Mouse (Mus musculus) urinary bladder, postnatal 4 days (tissue): ENCODE results near the gene Lrmp.
"Not testable (repeated sequence)": the region's sequence is repeated elsewhere in the genome, so short reads cannot be mapped to it uniquely, and the experiment has no call there.

Experiments used
- DNase-seq, 2 experiments: peaks; one replicate each; pipeline ENCODE4 v3.0.0; 2021 to 2022; ENCODE audit warnings: low spot score in 2 of 2

The Lrmp gene

GRCm38 (mm10) chr6:145115476-145116097 lies at the start of gene Lrmp:
Lrmp (plus strand) TSS chr6:145115653.
- no peak for DNase-seq

DNA sequence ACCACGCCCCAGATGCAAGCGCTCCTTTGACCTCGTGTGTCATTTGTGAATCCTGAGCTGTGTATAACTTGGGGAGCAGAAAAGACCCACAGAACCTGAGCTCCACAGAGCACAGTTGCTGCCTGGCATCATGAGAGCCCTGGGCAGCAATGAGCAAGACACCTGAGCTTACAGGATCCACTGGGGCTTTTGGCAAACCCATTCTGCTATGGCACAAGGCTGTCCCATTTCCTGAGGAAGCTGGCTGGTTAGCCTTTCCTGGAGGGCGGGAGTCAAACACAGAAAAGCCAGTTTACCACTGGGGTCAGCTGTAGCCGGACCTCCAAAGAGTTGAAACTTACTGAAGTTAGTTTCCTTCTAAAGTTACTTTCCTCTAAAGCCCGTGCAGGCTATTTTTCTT lies 49.0 kb upstream of the Lrmp start:
- DNase-seq: no peak

- no peak for DNase-seq
Observed at GRCm38 (mm10) chr6:145067679-145068078, 47.8 kb upstream of the Lrmp start.

GRCm38 (mm10) chr6:145069397-145069796 lies 46.1 kb upstream of the Lrmp start:
- no peak for DNase-seq

GRCm38 (mm10) chr6:145069921-145070320 lies 45.5 kb upstream of the Lrmp start:
- DNase-seq: no peak

DNA sequence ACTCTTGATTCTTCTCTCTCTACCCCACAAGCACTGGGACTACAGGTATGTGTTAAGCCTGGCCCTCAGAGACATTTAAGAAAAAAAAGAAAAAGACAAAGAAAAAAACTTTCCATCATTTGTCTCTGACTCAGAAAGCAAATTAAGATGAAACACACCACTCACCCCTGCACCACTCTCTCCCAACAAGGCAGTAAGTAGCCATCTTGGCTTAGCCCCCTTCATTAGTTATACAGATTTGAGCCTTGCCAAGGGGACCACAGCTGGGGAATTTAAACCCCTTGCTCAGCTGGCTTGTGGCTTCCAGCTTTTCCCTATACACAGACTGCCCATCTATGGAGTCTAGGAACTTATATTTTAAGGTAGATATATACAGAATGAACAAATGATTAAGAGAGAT lies 41.0 kb upstream of the Lrmp start:
- peak in 1 of 2 experiments; percentile 12 for DNase-seq

DNA sequence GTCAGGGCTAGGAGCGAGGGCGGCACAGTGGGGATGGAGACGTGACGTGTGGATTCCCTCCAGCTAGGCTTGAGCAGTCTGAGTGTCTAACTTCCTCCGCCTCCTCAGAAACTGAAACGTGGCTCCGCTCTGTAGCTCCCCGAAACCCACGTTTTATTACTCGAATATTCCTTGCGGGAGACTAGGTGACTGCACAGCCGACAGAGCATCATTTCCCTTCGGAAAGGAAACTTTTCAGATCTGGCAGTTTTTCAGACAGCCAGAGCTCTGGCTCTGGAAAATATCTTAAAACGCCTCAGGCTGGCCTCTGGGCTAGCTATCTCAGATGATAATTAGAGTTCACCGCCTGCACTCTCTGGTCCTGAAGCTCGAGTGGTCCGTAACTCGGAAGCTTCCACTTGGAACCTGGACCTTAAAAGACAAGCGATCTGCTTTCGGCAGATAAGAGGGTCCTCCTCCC lies 40.3 kb upstream of the Lrmp start:
- peak in 1 of 2 experiments; percentile 55 for DNase-seq

DNA sequence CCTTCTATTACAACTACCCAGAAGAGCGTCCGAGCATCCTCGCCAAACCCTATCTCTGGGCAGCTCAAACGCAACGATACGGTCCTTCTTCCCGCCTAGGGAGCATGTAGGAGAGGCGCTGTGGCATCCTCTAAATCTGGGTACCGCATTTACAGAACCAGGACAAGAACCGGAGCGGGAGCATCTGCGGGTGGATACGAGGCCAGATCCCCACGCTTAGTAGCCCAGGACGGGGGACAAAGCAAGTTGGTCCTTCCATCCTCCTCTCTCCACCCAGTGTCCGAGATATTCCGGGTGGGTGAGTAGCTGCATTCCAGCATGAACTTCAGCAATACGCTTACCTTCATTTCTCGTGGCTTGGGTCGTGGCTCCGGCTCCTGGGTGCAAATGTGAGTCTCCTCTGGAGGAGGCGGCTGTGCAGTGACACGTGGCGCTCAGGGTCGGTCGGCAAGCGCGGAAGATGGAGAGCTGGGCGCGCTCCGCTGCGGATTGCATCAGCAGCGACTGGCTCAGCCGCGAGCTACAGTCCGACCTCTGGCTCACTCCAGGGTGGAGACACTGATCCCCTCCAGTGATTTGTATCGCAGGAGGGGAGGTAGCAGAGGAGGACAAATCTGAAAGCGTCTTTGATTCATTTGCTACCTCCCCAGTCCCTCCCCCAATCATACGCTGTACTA lies 39.8 kb upstream of the Lrmp start, which contains the start of gene Bcat1:
TSS of gene Bcat1 (minus strand) at position 637 of the 677 bp plus-strand sequence.
- no peak for DNase-seq

DNA sequence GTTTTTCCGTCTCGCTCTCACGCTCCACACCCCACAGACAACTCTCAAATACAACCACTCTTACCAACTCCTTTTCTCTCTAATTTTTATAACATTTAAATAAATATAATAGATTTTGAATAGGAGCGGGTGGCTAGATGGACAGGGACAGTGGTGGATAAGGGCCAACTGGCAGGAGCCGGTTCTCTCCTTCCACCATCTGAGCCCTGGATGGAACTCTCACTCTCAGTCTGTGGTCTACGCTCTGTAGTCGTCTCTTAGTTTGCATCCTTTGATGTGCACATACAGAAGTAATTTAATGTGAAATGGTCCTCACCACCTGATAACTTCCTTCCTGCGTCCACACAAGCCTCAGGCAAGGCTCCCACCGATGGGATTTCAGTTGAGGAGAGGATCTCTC lies 39.2 kb upstream of the Lrmp start:
- DNase-seq: peak in 1 of 2 experiments; percentile 22

DNA sequence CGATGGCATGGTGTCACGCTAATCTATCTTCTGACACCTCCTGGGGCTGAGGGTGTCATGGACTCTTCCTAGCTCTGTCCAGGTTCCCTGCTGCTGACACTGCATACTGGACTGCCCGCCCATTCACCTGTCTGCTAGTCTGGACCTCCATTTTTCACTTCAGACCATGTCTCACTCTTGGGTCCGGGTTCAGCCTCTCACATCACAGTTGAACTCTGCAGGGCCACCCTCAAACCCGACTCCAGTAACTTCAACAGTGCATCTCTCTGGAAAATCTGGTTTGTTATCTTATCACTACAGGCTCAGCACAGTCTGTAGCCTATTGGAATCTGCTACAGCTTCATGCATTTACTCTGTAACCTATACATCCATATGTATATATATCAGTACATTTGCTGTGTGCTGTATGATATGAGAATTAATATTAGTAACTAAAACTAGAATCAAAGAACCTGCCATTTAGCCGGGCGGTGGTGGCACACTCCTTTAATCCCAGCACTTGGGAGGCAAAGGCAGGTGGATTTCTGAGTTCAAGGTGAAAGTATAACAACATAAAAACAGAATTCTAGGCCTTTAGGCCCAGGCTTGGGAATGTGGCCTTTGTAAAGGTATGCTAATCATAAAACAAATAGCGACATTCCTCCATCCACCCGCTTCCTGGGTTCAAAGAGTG lies 36.2 kb upstream of the Lrmp start:
- no peak for DNase-seq

- no peak for DNase-seq
Observed at GRCm38 (mm10) chr6:145081721-145082120, 33.7 kb upstream of the Lrmp start.

DNA sequence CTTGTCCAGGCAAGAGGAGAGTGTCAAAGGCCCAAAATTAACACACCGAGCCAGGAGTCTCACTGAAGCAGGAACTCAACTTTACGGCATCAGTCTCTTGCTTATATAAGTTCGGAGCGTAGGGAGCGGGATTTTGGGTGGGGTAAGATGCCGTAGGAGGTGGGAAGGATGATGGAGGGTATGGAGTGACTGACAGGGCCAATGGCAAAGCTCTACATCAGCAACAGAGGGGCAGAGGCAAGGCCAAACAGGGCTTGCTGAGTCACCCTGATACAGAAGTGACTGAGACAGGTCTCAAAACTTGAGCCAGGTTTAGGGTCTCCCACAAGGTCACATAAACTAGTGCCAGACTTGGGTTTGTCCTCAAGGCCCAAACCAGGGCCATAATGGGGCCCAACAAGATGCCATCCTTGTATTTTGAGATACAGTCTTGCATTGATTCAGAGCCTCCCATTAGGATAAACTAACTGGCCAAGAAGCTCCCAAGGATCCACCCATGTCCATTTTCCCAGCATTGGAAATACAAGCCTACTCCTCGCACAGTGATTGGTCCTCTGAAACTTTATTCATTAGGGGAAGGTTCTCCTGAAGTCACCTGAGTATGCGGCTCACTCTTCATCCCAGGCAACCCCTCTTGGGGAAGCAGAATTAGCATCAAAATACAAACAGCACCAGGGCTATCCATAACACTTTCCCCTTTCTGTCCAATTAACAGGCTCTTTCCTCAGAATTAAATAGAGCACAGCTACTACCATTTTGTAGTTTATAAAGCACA lies 30.9 kb upstream of the Lrmp start:
- DNase-seq: no peak

DNA sequence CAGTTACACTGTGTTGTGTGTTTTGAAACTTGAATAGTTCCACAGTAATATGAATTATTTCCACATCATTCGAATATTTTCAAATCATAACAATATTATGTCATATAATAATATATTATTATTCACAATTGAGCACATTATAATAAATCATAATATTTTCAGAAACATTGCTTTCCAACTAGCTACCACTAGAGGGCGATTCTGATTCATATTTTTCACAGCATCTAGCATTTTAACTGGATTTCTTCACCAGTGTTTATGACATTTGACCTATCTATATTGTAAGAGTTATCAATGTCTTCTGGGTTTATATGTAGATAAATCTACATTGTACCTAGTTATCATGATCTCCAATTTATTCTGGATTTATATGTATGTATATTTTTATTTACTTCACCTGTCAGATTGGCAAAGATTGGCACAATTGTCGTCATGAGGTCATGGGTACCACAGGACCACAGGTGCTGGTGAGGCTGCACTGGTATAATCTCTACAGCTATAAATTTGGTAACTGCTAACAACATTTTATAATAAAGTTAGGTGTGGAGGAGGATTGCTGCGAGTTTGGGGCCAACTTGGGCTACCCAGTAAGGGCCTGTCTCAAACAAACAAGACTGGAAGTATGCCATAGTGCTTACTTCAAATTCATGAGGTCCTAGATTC lies 26.9 kb upstream of the Lrmp start:
- no peak for DNase-seq

- no peak for DNase-seq
Observed at GRCm38 (mm10) chr6:145089373-145089772, 26.1 kb upstream of the Lrmp start.

DNA sequence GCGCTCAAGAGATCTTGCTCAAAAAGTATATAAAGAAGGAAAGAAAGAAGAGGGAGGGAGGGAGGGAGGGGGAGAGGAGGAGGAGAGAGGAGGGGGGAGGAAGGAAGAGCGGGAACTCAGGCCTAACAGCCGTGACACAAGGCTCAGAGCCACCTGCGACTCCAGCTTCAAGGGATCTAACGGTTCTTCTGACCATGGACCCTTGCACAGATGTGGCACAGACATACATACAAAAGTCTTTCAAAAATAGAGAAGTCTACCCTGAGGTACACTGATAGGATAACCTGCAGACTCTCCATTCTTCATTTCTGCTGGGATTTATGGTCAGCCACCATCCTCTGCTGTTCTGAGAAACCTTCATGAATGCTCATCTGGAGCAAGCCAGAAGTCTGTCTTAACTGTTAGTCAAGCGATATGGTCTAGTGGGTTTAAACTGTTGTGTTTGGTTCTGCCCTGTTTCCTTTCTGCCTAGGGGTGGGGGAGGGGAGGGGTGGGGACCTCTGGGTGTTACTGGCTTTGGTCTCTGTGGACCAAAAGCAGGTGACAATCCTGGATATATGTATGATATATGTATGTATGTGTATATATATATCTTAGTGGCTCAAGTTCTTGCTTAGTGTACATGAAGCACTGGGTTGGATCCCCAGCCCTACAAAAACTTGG lies 25.1 kb upstream of the Lrmp start:
- no peak for DNase-seq

- DNase-seq: no peak
Observed at GRCm38 (mm10) chr6:145090928-145091327, 24.5 kb upstream of the Lrmp start.

DNA sequence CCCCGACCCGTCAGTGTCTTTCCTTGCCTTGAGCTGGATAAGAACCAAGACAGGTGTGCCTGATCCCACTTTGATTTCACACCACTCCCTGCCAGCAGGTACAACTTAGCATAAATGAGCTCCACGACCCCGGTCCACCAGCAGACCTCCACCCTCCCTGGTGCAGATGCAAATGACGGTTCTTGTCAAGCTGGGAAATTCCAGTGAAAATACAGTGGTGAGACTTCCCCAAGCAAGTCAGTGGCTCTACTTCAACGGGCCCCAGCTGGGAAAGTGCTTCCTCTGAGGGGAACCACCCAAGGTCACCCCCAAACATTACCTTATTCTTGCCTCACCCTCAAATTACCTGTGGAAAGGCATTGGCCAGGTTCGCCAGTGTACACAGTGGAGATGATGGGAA lies 23.5 kb upstream of the Lrmp start:
- no peak for DNase-seq

GRCm38 (mm10) chr6:145093038-145093622 lies 22.3 kb upstream of the Lrmp start:
- not testable (repeated sequence) for DNase-seq

- no peak for DNase-seq
Observed at GRCm38 (mm10) chr6:145094431-145094830, 21.0 kb upstream of the Lrmp start.

GRCm38 (mm10) chr6:145100923-145101322 lies 14.5 kb upstream of the Lrmp start:
- DNase-seq: no peak
